Mouse (Mus musculus) lung, embryonic 15.5 days (tissue): ENCODE data around the gene Atg101. TPM values are rescaled to one million over a fixed set of nuclear protein-coding genes. Genes with fewer than 3 reads are reported as not detected.
"Not testable (repeated sequence)": the region's sequence is repeated elsewhere in the genome, so short reads cannot be mapped to it uniquely, and the experiment has no call there.

Experiments used
- ATAC-seq: fragments of 200-750 bp; cut with Nextera tagmentation; 2 replicates; pipeline ENCODE4 v1.8.0; 2017; ENCODE audit warnings: moderate number of reproducible peaks, borderline replicate concordance; ENCODE audit not compliant: low FRiP score, low TSS enrichment; ENCODE audit errors: extremely low read depth
- H3K27ac ChIP-seq: fragments of 300-500 bp; sonication (generic); 2 replicates; pipeline ENCODE4 v1.5.1; 2015; ENCODE audit warnings: moderate library complexity, mild to moderate bottlenecking, inconsistent platforms
- H3K27me3 ChIP-seq: fragments of 300-500 bp; sonication (generic); 2 replicates; pipeline ENCODE4 v1.6.1; 2015; ENCODE audit warnings: inconsistent platforms
- H3K36me3 ChIP-seq: fragments of 300-500 bp; sonication (generic); 2 replicates; pipeline ENCODE4 v1.6.1; 2015; ENCODE audit warnings: inconsistent platforms
- H3K4me1 ChIP-seq: fragments of 300-500 bp; sonication (generic); 2 replicates; pipeline ENCODE4 v1.6.1; 2015; ENCODE audit warnings: inconsistent platforms
- H3K4me2 ChIP-seq: fragments of 300-500 bp; sonication (generic); 2 replicates; pipeline ENCODE4 v1.6.1; 2015; ENCODE audit warnings: inconsistent platforms, mild to moderate bottlenecking, moderate library complexity
- H3K4me3 ChIP-seq: fragments of 300-500 bp; sonication (generic); 2 replicates; pipeline ENCODE4 v1.5.1; 2015; ENCODE audit warnings: mild to moderate bottlenecking, inconsistent platforms
- H3K9ac ChIP-seq: fragments of 300-500 bp; sonication (generic); 2 replicates; pipeline ENCODE4 v1.6.1; 2015; ENCODE audit warnings: inconsistent platforms
- H3K9me3 ChIP-seq: fragments of 300-500 bp; sonication (generic); 2 replicates; pipeline ENCODE4 v1.6.1; 2016; ENCODE audit warnings: inconsistent platforms
- WGBS: fragments of 180-500 bp; shearing (Covaris S2); methylation state at CpG from one replicate; pipeline ENCODE4 v1.1.7; 2015; 5-methylcytosine and 5-hydroxymethylcytosine counted together
- polyA plus RNA-seq: library from polyadenylated mRNA; unstranded; fragments of >200 nt; fragmentation: Nextera tagmentation; extraction: Ambion mirVana; gene quantifications from 2 replicates; pipeline ENCODE4 v1.2.1, GENCODE M21; 2015

Gene Atg101
- polyA plus RNA-seq, 1 experiment from 2014 or later: 76.8 TPM

- WGBS: 68% methylated on average over 6 of the region's 6 CpGs
- no peaks in the 10 kb centered on the region for H3K36me3 ChIP-seq
- H3K27ac ChIP-seq: peak overlapping the region; percentile 55
- H3K9ac ChIP-seq: no peak overlapping the region
- H3K27me3 ChIP-seq: no peaks in the 10 kb centered on the region
- H3K4me1 ChIP-seq: peaks cover 30% of the 10 kb centered on the region
- H3K4me2 ChIP-seq: no peak overlapping the region
- no peak for ATAC-seq
- H3K4me3 ChIP-seq: no peak overlapping the region
- H3K9me3 ChIP-seq: no peaks in the 10 kb centered on the region
Measured at GRCm38 (mm10) chr15:101320010-101320617, 36.0 kb downstream of the Atg101 start.

DNA sequence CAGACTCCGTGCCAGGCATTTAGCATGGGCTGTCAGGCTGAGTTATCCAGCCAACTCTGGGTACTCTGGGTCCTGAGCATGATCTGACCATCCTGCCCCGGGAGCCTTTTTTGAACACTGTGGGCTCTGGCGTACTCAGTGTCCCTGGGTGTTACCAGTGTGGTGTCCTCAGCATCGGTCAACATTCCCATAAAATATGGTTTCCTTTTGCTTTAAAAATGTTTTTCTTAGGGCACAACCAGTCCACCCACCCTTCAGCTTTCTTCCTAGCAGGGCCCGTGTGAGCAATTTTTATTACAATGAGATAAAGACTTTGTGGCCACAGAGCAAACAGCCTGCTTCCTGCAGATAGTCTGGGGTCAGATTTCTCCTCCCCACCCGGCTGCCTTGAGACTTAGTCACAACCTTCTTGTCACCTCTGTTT lies 36.6 kb downstream of the Atg101 start:
- 30% methylated on average over 6 of the region's 6 CpGs for WGBS

DNA sequence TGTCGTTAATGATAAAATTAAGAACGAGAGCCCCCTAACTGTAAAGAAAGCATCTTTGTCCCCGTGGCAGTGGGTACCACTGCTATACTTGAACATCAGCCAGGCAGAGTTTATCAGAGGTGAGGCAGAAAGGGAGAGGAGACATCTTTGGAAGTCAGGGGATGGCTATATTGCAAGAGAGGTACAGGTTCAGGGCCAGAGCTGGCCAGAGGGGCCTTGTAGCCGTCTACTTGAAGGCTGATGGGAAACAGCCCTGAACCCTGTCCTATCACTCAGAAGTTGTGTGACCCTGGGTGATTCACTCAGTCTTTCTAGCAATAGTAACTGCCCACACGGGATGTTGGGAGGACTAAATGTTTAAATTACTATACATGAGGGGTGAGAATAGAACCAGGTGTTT lies 37.1 kb downstream of the Atg101 start:
- no peak overlapping the region for H3K4me2 ChIP-seq
- no peak overlapping the region for H3K9ac ChIP-seq
- H3K9me3 ChIP-seq: no peaks in the 10 kb centered on the region
- H3K27me3 ChIP-seq: no peaks in the 10 kb centered on the region
- no peaks in the 10 kb centered on the region for H3K36me3 ChIP-seq
- no peak overlapping the region for H3K4me3 ChIP-seq
- peaks cover 30% of the 10 kb centered on the region for H3K4me1 ChIP-seq
- 23% methylated on average over 5 of the region's 5 CpGs for WGBS
- H3K27ac ChIP-seq: peak overlapping the region; percentile 55; the same call in 1 of the 2 replicates
- ATAC-seq: no peak

More for the DNA sequence above, 36.6 kb downstream of the Atg101 start:
- H3K4me2 ChIP-seq: no peak overlapping the region
- H3K27ac ChIP-seq: peak overlapping the region; percentile 55
- ATAC-seq: no peak
- H3K4me1 ChIP-seq: peaks cover 28% of the 10 kb centered on the region
- no peaks in the 10 kb centered on the region for H3K36me3 ChIP-seq
- no peak overlapping the region for H3K9ac ChIP-seq
- no peaks in the 10 kb centered on the region for H3K9me3 ChIP-seq
- no peaks in the 10 kb centered on the region for H3K27me3 ChIP-seq
- no peak overlapping the region for H3K4me3 ChIP-seq

- Histone ChIP-seq H3K4me1 (peaks cover 33% of the 10 kb centered on the region), H3K36me3 (no peaks in the 10 kb centered on the region), H3K27ac (no peak overlapping the region), H3K27me3 (no peaks in the 10 kb centered on the region), H3K9me3 (no peaks in the 10 kb centered on the region), H3K4me3 (no peak overlapping the region), H3K4me2 (no peak overlapping the region), H3K9ac (no peak overlapping the region)
- 82% methylated on average over 5 of the region's 5 CpGs for WGBS
- no peak for ATAC-seq
Measured at GRCm38 (mm10) chr15:101322106-101322505, 38.0 kb downstream of the Atg101 start.

GRCm38 (mm10) chr15:101322640-101323039 lies 38.6 kb downstream of the Atg101 start:
- peaks cover 31% of the 10 kb centered on the region for H3K4me1 ChIP-seq

GRCm38 (mm10) chr15:101323511-101323910 lies 39.4 kb downstream of the Atg101 start:
- ATAC-seq: no peak
- no peaks in the 10 kb centered on the region for H3K27me3 ChIP-seq
- H3K9ac ChIP-seq: no peak overlapping the region
- H3K9me3 ChIP-seq: no peaks in the 10 kb centered on the region
- H3K4me1 ChIP-seq: peaks cover 31% of the 10 kb centered on the region
- no peak overlapping the region for H3K4me2 ChIP-seq
- 92% methylated on average over 5 of the region's 5 CpGs for WGBS
- no peak overlapping the region for H3K27ac ChIP-seq
- no peak overlapping the region for H3K4me3 ChIP-seq
- H3K36me3 ChIP-seq: no peaks in the 10 kb centered on the region

More at GRCm38 (mm10) chr15:101322640-101323039, 38.6 kb downstream of the Atg101 start:
- Histone ChIP-seq H3K9ac (no peak overlapping the region), H3K27me3 (no peaks in the 10 kb centered on the region), H3K9me3 (no peaks in the 10 kb centered on the region), H3K36me3 (no peaks in the 10 kb centered on the region), H3K4me3 (no peak overlapping the region), H3K4me2 (no peak overlapping the region), H3K27ac (no peak overlapping the region)
- ATAC-seq: no peak
- 87% methylated on average over 7 of the region's 7 CpGs for WGBS

GRCm38 (mm10) chr15:101324409-101324808 lies 40.3 kb downstream of the Atg101 start:
- not testable (repeated sequence) for H3K27ac ChIP-seq, H3K4me2 ChIP-seq, H3K9ac ChIP-seq, ATAC-seq, H3K27me3 ChIP-seq, H3K4me3 ChIP-seq, H3K36me3 ChIP-seq, H3K9me3 ChIP-seq
- H3K4me1 ChIP-seq: peaks cover 38% of the 10 kb centered on the region

DNA sequence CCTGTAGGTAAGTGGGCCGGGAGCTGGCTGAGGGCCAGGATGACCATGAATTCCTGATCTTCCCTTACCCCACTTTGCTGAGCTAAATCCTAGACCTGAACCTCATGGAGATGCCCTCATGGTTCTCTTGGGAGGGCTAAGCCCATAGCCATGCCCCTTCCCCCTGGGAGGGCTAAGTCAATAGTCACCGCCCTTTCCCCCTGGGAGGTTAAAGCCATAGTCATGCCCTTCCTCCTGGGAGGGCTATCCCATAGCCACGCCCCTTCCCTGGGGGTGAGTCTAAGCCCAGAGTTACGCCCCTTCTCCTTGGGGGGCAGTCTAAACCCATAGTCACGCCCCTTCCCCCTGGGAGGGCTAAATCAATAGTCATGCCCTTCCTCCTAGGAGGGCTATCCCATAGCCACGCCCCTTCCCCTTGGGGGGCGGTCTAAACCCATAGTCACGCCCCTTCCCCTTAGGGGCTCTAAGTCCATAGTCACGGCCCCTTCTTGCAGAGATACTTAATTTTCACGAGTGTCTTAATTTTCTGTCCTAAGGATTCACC lies 42.0 kb downstream of the Atg101 start:
- Histone ChIP-seq H3K4me3 (no peak overlapping the region), H3K4me2 (no peak overlapping the region), H3K36me3 (no peaks in the 10 kb centered on the region), H3K27me3 (no peaks in the 10 kb centered on the region), H3K27ac (0 out of 2 replicates have a peak overlapping the region, but pooled peaks have one; percentile 16), H3K4me1 (peaks cover 33% of the 10 kb centered on the region), H3K9ac (no peak overlapping the region), H3K9me3 (no peaks in the 10 kb centered on the region)
- no peak for ATAC-seq
- 45% methylated on average over 10 of the region's 10 CpGs for WGBS

GRCm38 (mm10) chr15:101327282-101327681 lies 43.2 kb downstream of the Atg101 start:
- ATAC-seq: peak; percentile 63
- Histone ChIP-seq H3K9ac (no peak overlapping the region), H3K4me3 (no peak overlapping the region), H3K36me3 (no peaks in the 10 kb centered on the region), H3K27ac (peak overlapping the region; percentile 35), H3K4me1 (peaks cover 38% of the 10 kb centered on the region), H3K4me2 (no peak overlapping the region), H3K27me3 (no peaks in the 10 kb centered on the region), H3K9me3 (no peaks in the 10 kb centered on the region)
- 4% methylated on average over 6 of the region's 6 CpGs for WGBS

- H3K9ac ChIP-seq: no peak overlapping the region
- H3K27me3 ChIP-seq: no peaks in the 10 kb centered on the region
- H3K36me3 ChIP-seq: no peaks in the 10 kb centered on the region
- 45% methylated on average over 3 of the region's 3 CpGs for WGBS
- ATAC-seq: no peak
- no peak overlapping the region for H3K4me2 ChIP-seq
- no peak overlapping the region for H3K27ac ChIP-seq
- H3K4me3 ChIP-seq: no peak overlapping the region
- H3K4me1 ChIP-seq: peaks cover 51% of the 10 kb centered on the region
- no peaks in the 10 kb centered on the region for H3K9me3 ChIP-seq
Measured at GRCm38 (mm10) chr15:101328876-101329563, 44.9 kb downstream of the Atg101 start.

- H3K4me1 ChIP-seq: peaks cover 51% of the 10 kb centered on the region
- no peaks in the 10 kb centered on the region for H3K9me3 ChIP-seq
- no peak overlapping the region for H3K4me2 ChIP-seq
- no peak; the same call in 1 of the 2 replicates for ATAC-seq
- no peaks in the 10 kb centered on the region for H3K27me3 ChIP-seq
- H3K9ac ChIP-seq: no peak overlapping the region
- H3K27ac ChIP-seq: no peak overlapping the region
- H3K36me3 ChIP-seq: no peaks in the 10 kb centered on the region
- no peak overlapping the region for H3K4me3 ChIP-seq
- 61% methylated on average over 3 of the region's 3 CpGs for WGBS
Measured at GRCm38 (mm10) chr15:101329564-101329892, 45.5 kb downstream of the Atg101 start.

DNA sequence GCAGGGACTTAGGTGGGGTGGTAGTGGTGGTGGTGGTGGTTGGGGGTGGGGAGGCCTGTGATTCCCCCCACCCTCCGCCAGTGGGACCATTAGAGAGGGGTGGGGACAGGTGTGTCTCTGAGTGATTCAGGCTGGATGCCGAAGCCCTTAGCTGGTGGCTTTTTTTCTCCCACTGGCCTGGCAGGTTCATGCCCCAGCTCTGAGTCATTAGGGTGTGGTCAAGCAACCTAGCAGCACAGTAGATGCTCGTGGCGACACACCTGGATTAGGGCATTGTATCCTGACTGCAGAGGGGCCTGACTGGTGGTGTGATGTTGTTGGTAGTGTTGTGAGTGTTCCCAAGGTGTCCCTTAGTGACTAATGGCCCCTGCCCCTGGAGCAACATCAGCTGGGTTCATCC lies 47.0 kb downstream of the Atg101 start:
- peaks cover 50% of the 10 kb centered on the region for H3K4me1 ChIP-seq
- H3K27me3 ChIP-seq: no peaks in the 10 kb centered on the region
- H3K9me3 ChIP-seq: no peaks in the 10 kb centered on the region
- no peak overlapping the region for H3K27ac ChIP-seq
- H3K9ac ChIP-seq: no peak overlapping the region
- no peak overlapping the region for H3K4me2 ChIP-seq
- no peak overlapping the region for H3K4me3 ChIP-seq
- WGBS: 44% methylated on average over 4 of the region's 4 CpGs
- H3K36me3 ChIP-seq: no peaks in the 10 kb centered on the region
- ATAC-seq: no peak
